Mouse (Mus musculus) brain, adult 2 months (tissue): ENCODE measurements at regions not wholly inside any gene's neighbourhood (a gene's known extent, or its start where the extent isn't known, plus 50 kb on each side); places are given as distances from the start of the nearest gene placed in this dataset.

ENCODE experiments used
- DNase-seq: peaks from one replicate; pipeline ENCODE4 v3.0.0; 2011; ENCODE audit warnings: low read depth, low spot score

DNA sequence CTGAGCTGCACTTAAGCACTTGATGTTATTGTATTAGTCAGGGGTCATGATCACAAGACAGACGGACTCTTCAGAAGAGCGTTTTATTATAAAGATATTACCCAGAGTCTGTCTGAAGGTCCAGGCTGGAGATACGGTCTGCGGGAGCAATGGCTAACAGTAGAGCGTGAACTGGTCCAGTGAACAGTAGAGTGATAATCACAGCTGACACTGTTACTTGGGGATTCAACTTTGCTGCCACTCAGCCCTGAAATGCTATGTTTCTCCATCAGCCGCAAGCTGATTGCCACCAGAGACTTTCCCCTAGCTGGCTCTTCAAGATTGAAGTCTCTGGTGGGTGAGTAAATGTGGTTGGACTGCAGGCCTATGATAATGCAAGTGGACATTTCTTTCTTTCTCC, 133.1 kb upstream of the Zc3h12c start:
- no peak for DNase-seq

DNA sequence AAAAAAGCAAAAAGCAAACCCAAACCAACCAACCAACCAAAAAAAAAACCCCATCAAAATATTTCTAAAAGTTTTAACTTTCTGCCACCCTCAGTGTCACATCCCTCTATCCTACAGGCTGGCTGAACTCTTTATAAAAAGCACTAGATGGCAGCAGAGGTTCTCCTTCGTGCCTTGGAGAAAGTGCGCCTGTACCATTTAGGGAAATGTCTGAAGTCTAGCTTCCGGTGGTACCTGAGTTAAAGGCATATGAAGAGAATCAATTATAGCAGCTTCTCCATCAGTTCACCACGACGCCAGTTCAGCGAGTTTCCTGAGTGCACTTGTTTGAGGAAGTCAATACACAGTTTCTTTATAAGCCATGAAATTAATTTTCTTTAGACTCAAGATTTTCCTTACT, 130.0 kb upstream of the Zc3h12c start:
- peak; percentile 81 for DNase-seq

DNA sequence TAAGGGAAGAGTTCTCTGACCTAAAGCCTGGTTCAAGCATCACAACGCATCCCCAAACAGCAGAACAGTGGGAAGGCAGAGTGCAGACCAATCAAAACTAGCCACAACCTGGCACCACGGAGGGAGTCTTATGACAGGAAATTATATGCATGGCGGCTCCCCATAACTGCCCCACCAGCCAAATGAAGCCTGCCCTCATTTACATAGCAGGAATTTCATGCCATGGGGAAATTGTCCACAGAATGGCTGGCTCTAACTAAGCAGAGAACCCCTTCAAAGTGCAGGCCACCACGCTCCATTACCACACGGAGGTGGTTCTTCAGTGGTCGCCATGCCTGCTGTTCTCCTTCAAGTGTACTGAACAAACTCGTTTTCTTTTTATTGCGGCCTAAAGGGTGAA, 126.3 kb upstream of the Zc3h12c start:
- DNase-seq: no peak

DNA sequence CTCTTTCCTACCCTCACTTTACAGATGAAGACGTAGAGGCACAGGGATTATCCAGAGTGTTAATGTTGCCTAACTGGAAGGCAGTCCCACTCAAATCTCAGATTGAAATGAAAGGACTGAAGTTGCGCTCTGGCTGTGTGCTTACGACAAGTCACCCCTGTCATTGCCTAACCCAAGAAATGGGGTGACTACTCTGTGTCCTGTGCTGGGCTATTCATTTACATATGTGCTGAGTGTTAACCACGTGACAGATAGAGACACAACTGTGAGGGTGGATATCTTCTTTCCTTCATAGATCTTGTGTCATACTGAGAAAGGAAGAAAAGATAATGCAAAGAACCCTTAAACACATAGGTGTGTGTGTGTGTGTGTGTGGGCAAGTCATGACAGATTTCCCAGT, 120.7 kb upstream of the Zc3h12c start:
- no peak for DNase-seq

DNA sequence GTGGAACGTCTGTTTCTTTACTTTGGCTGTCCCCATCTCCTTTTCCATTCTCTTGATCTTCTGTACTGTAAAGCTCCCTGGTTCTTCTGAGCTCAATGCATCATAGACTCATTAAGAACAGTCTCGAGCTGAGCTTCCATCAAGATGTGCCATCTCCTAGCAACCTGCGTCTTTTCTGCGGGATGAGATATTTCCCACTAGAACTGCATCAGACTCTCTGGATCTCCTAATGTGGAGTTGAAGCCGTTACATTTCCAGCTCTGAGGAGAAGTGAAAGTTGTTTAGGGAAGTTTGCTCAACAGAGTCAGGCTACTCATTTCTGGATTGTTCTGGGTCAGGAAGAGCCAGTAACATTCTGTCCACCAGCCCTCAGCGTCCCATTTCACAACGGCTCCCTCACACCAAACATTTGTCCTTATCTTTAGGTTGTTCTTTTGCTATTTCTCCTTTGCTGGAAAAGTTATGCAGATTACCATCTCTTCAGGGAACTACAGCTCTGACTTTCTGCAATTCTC, 119.4 kb upstream of the Zc3h12c start:
- no peak for DNase-seq

DNA sequence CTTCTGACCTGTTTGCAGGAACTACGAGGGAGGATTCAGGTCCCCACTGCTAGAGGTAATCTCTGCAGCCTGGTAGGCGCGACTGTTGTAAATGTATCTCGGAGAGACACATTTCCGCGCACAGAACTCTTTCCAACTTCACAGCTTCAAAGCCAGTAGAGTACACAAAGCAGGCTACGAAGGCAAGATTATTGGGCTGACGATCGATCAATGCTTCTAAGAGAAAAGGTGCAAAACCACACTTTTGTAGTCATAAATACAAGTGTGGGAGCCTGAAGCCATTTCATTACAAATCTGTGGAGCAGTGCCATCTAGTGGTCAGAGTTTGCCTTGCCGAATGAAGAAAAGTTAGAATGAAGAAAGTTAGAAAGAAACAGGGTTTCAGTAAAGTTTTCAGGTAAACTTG, 118.9 kb upstream of the Zc3h12c start:
- peak; percentile 70 for DNase-seq

DNA sequence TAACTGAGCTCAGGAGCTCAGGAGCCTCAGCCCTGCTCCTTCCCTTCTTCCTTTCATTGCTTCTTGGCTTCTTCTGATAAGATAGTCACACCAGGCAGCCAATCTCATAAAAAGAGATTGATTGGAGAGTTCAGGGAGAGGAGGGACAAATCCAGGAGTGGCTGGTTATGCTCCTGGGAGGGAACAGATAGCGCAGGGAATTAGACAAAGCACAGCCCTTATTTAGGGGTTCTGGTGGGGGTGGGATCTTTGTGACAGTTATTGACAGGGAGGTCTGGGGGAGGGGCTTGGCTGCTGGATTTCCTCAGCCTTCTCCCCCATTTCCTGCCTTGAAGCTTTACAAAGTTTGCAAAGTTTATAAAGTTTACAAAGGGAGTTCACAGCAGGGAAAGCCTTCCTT, 117.7 kb upstream of the Zc3h12c start:
- peak; percentile 47 for DNase-seq

DNA sequence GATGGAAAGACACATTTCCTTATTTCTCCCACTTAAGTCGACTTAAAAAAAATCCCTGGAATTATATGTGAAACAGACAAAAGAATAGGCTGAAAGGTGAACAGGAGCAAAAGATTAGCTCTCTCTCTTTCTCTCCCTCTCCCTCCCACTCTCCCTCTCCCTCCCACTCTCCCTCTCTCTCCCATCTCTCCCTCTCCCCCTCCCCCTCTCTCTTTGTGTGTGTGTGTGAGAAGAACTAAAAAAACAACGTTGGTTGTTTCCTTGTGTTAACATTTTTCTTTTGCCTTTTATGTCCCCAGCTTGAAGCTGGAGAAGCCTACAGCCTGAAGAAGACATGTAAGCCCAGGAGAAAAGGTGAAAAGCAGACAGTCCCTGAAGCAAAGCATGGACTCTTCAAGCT, 115.2 kb upstream of the Zc3h12c start:
- no peak for DNase-seq

DNA sequence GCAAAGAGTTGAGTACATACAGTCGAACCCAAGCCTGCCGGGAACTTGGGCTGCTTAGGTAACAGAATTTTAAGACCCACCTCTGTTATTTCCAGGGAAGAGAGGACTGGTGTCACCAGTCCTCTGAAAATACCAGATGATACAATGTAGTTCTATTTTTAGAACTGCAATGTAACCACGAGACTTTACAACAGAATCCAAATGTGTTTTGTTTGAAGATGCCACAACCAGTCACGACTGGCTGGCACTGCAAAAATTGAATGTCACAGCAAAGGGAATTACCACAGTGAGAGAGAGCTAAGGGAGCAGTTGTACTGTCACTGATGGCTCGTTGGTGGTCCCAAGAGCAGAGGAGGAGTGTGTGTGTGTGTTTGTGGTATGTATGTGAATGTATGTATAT, 112.6 kb upstream of the Zc3h12c start:
- peak; percentile 32 for DNase-seq

DNA sequence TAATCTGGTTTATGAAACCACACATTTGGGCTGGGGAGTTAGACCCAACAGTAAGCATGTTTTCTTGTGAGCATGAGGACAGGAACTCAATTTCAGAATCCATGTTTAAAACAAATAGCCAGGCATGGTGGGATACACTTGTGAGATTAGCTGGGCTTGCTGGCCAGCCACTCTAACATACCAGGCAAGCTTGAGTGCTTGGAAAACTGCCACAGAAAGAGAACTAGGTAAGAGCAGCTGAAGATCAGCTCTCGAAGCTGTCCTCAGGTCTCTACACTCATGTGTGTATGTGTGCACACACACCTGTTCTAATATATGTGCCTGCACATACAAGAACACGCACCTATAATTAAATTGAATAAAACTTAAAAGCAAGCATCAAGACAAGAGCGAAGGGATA, 112.2 kb upstream of the Zc3h12c start:
- no peak for DNase-seq

DNA sequence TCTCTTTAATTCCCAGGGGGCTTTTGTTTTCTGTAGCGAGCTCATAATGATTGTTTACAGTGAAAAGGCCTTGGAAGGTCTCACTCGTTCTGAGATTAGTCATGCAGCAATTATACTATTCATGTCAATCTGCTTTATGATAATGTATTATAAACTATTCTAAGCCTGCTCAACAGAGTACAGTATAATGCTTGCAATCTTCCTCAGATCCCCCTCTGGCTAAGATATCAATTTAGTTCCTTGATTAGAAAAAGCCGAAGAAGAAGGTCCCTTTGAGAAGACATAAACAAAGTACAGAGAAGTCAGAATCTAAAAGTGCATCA, 110.3 kb upstream of the Zc3h12c start:
- no peak for DNase-seq

DNA sequence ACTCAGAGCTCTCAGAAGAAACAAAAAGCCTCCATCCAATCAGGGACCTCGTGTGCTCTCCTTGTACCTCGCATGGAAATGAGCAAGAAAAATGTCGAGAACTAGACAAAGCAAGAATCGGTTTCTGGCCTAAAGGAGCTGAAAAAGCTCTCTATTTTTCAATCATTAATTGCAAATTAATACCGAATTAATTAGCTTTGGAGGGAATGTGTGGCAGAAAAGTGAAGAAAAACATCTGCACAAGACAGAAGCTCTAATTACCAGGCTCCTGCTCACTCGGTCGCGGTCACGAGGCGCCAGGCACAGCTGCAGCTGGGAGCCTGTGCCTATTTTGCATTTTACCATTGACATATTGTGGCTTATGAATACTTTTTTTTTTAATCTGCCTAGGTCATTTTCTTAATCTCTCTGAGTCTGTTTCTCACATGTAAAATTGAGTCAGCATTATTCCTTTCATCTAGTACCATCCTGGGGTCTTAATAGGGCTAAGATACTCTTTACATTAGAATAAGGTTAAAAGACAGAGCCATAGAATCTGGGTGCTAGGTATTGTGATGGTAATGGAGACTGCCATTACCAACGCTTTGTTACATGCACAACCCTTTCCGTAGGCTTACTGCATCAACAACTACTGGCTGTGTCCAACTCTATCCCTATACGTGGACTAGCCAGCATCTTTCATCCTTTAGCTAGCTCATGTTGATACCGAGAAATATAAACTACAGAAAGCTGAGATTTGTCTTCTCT, 109.8 kb upstream of the Zc3h12c start:
- DNase-seq: peak; percentile 55

DNA sequence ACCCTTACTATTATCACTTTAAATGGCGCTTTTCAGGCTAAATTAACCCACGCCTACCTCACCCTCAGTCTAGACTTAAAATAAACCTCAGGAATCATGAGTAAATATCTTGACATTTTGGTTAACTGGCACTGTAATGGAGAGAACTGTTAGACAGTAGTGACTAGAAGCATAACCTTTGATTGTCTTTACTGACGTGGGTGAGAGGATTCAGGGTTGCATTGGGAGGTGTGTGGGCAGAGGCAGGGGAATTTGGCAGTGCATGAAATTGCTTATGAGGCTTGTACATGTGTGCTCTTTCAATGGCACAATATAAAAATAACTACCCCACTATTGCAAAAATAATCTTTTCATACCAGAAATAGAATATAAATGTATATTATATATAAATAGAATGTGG, 105.6 kb upstream of the Zc3h12c start:
- DNase-seq: peak; percentile 68

DNA sequence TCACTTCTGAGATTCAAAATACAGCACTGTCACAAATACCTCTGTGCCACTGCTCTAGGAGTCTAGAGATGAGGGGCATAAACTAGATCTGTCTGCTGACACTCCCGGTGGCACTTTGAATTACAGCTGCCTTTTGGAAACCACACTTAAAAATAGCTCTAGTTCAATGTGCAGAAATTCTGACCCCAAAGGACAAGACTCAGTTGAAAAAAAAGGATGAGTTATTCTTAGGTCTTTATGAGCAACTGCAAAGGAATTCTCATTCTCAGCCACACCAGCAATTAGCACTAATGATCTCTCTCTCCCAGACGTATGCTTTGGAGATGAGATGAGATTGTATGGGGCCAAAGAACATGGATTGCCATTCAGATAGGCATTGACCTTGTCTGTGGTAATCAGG, 104.3 kb upstream of the Zc3h12c start:
- peak; percentile 18 for DNase-seq

DNA sequence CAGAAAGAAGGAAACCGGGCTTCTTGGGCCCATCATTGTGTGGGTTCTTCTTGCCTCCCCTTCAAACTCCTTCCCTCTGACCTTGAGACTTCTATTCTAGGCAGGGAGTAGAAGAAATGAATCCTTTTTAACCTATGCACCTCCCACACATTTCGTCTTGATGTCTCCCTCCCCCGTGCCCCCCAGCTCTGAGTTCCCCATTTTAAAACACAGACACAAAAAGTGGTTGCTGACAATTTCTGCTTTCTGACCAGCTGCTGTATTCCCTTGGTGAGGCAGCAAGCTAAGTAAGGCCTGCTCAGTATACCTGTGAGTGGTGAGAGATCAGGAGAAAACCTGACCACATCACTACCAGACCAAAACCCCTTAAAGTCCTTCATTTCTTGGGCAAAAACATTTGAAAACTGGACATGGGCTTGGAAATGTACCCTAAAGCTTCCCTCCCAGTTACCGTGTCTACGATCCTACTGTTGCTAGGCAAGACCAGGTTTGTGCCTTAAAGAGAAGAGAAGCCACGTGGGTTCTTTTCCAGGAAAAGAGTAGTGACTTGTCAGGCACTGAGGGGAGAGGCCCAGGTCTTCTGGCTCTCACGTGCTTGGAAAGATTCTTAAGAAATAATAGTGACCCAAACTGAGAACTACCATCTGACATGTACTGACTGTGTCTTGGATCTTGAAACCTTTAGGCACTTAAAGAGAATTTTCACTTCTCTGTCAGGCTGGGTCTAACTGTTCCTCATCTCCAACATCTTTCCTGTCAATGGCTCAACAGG, 103.2 kb upstream of the Zc3h12c start:
- no peak for DNase-seq

DNA sequence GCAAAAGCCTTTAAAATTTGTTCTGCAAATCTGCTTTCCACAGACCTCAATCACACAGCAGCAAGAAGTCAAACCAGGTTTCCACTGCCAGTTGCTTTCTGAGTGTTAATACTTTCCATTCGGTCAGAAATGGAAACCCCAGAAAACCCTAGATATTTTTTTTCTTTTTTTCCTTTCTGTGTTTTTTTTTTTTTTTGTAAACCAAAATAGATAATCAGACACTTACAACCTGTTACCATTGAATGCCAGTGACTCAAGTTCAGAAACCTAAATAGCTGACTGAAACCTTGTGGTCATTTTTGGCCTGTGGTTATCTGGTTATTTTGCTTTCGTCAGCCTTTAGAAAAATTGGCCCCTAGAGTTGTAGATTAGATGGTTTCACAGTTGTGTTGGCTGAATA, 93.2 kb upstream of the Zc3h12c start:
- no peak for DNase-seq

DNA sequence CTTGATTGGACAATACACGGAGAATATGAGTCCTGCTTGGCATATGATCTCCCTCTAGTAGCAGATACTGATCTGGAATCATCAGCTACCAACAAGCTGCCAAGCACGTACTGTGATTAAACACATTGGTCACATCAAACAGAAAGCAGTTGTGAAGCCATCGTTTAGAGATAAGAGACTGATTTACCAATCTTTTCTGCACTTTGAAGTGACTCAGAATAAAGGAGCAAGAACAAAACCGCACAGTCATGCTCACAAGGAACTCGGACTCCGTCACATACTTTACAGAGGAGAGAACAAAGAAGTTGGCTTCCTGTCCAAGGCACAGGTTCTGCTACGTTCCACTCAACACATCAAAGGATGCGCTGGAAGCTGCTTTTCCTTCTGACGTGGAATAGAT, 91.1 kb upstream of the Zc3h12c start:
- no peak for DNase-seq

DNA sequence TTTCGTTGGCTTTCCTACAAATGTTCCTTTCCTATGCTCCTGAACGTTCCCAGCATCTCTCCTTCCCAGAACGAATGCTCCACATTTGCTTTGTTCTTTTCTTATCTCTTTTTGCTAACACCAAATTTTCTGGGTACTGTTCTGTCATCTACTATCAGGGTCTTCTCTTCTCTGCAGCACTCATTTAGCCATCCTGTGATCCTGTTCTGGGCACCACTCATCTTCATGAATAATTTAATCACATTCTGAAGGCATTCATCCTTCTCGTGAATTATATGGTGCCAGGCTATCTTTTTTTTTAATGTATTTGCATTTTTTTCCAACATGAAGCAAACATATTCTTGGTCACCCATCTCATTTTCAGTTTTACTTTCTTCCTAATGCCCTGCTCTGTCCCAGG, 87.3 kb upstream of the Zc3h12c start:
- no peak for DNase-seq

DNA sequence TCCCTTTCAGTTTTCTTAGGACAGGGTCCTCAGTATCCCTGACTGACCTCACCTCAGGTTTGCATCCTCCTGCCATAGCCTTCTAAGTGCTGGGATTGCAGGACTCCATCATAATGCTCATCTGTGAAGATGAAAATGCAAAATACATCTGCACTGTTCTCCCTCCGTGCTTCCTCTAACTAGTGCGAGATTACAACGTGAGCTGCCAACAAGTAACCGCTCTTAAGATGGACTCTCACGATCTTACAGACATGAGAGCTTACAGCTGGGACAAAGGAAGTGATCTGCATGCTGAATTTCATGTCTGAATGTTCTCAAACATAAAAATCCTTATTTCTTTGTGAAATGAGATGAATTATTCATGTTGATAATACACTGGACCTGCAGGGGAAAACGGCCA, 86.1 kb upstream of the Zc3h12c start:
- no peak for DNase-seq

DNA sequence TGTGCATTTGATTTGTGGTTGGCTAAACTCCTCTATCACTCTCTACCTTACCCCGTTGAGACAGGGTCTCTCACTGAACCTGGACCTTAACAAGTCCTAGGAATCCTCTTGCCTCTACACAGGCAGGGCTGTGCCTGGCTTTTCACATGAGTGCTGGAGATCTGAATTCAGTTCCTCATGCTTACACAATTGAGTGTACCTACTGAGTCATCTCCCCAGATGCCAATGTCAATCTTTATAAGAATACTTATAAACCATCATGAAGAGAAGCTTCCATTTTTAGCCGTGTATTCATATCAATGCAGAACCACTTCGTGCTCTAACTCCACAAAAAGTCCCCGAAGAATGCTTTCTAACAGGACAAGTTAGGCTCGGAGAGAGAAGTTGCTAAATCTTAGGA, 83.1 kb upstream of the Zc3h12c start:
- no peak for DNase-seq

DNA sequence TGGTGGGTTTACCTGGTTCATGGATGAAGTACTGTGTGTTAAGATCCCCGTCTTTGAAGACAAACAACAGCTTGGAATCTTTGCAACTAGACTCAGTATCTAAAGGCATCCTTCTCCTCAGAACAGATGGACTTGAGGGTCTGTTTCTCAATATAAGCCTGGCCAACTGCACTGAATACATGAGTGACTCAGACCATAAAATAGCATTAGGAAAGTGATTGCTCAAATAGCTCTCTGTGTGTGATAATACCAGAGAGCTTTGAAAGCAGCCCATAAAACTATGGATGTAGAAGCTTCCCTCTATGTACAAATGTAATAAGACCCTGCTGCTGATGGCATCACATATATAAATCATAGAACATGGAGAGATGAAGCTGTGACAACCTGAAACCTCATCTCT, 78.3 kb upstream of the Zc3h12c start:
- peak; percentile 24 for DNase-seq

DNA sequence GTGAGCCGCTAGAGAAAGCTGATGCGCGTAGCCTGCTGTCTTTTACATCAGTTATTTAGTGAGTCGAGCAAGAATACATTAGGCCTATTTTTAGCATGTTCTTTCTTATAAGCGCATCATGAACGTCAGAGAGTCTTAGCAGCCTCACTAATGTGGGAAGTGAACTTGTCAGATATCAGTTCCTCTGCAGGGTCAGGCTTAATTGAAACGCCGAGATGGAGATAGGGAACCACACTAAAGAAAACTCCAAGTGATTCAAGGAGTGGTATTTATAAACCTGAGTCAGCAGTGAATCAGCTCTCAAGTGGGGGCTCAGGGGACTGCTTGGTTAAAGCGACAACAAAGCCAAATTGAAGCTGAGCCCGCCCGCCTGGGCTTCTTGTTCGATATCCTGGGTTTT, 75.7 kb upstream of the Zc3h12c start:
- peak; percentile 82 for DNase-seq

DNA sequence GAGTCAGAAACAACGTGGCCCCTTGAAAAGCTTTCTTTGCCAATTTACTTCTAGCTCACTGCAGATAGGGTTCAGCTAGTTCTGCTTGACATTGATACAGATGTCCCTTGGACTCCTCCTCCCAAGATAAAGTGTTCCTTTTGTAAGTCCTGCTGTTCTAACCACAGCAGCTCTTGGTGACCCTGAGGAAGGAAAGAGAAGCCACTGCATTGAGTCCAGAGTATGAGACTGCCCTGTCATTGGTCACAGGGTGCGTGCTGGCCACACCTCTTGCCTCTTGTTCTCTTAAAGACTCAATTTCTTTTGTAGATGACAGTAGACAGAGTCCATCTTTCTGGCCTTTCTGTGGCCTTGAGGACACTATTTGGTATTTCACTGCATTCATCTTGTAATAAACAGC, 74.7 kb upstream of the Zc3h12c start:
- no peak for DNase-seq
